Mouse (Mus musculus) right cerebral cortex, postnatal 14 days (tissue): ENCODE data around the gene Phf19.

ENCODE experiments used
- DNase-seq: peaks from one replicate; pipeline ENCODE4 v3.0.0; 2022

The Phf19 gene

DNA sequence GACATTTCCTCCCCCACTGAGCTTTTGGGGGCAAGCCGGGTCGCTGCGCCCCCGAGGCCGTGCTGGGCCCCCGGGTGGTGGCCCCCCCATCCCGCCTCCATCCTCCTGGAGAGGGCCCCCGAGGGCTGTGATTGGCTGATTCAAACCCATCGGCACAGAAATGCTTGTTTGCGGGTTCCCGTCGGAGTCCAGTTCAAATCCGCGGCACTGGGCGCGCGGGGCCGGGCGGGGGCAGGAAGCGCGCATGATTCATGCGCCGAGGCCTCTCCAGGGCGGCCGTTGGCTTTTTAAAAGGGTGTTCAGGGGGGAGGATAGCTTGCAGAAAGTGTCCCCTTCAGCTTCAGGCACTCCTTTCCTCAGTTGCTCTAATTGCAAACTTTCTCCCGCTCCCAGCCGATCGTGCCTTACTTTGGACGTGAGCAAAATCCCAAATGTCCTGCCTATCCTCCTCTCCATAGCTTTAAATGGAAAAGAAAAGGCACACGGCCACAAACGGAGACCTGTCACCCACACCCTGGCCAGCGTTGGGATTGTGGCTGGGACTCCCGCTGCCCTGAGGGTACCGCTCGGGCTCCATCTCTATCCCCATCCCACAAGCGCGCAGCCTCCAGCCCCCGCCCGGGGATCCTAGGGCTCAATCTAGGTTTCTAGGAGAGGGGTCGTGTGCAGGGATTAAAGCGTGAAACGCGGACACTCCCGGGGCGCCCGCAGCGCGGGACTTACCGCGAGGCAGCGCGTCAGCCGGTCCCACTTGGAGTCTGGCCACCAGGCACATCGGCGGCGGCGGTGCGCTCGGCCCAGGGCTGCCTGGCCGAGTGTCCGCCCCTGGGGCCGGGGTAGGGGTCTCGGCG lies at the start of gene Phf19:
Gene Phf19 (minus strand): TSS at position 809 of the 851 bp plus-strand sequence.
- DNase-seq: no peak

DNA sequence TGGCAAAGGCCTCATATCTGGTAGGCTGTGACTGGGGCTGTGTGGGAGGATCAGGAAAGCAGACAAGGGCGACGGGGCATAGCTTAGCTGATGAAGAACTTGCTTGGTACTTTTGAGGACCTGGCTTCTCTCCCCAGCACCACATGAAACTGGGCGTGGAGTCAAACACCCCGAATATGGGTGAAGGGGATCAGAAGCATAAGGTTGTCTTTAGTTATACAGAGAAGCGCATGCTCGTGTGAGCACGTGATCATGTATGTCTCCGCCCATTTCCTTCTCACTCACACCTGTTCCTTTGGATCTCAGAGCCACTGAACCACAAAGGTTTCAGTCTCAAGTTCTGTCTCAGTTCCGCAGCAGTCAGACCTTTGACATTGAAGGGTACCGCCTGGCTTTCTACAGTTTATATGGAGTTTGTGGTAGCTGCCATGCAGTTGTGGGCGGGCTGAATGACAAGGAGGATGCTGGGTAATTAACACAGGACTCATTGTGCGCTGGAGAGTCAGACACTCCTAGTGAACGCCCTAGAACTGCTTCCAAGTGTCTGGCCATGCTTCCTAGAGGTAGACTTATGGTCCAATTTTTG lies 49.6 kb upstream of the Phf19 start:
- DNase-seq: no peak

DNA sequence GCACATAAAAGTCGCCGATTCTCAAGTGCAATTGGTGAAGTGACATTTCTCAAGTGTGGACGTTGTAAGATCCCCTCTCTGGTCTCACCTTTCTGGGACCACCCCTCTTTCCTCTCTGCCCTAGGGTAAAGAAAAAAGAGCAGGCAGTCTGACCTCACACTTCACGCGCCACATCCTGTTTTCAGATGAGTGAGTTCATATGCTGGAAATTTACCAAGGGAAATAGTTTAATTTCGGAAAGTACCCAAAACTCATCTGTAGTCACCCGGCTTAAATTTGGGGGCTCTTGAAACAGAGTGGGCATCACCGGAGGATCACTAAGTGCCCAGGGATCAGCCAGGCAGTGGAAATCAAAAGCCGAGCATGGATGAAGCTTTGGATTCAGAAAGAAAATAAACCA lies 49.1 kb upstream of the Phf19 start:
- no peak for DNase-seq

DNA sequence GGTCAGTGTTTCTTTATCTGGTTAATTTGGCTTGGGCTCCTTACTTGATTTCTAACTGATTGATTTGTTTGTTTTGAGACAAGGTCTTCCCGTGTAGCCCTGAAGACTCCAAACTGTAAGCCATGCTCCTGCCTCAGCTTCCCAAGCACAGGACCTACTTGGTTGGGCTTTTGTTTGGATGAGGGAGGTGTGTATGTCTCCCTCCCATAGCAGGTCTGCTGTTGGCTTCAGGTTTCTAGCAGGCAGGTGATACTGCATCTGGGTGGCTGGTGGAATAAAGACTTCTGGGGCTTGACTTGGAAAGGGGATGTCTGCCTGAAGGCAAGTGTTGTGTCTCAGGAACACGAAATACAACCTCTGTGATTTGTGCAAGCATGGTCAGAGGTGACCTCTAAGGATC lies 48.4 kb upstream of the Phf19 start:
- DNase-seq: no peak

GRCm38 (mm10) chr2:34961481-34962036 lies 47.7 kb upstream of the Phf19 start, which contains the start of gene Traf1:
TSS of gene Traf1 (minus strand) at chr2:34961772.
- no peak for DNase-seq

DNA sequence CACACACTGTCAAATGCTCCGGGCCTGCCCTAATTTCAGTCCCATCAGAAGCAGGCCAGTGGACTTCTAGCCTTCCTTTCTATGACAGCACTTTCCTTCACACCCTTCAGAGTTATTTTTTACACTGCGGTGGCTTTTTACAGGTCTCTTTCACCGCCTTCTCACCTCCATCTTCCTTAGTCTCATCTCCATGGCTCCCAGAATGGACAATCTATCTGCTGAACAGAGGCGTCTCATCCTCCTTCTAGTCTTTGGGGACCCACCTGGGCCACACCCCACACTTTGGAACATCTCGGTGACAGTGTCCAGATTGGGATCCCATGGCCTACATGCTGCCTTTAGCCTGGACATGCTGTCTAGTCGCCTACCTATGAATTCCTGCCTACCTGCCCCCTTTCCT lies 47.1 kb upstream of the Phf19 start:
- DNase-seq: no peak

- no peak for DNase-seq
Measured at GRCm38 (mm10) chr2:34960466-34960865, 46.6 kb upstream of the Phf19 start.

DNA sequence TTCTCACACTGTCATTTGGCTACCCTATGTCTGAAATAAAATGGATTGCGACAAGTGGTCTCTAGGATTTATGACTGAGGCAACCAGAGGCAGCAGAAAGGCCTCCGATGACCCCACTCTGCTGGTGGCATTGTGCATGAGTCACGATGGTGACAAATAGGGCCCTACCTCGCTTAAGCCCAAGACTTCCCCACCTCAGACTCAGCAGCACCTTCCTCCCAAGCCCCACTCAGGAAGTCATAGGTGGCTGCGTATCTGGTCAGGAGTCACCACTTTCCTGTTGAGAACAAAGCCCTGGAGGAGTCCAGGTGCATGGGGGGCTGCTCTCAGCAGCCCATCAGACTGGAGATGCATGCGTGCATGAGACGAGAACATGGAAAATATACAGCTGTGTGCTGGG lies 44.8 kb upstream of the Phf19 start:
- DNase-seq: no peak

- no peak for DNase-seq
Measured at GRCm38 (mm10) chr2:34958036-34958435, 44.2 kb upstream of the Phf19 start.

GRCm38 (mm10) chr2:34957405-34957804 lies 43.6 kb upstream of the Phf19 start:
- DNase-seq: no peak

DNA sequence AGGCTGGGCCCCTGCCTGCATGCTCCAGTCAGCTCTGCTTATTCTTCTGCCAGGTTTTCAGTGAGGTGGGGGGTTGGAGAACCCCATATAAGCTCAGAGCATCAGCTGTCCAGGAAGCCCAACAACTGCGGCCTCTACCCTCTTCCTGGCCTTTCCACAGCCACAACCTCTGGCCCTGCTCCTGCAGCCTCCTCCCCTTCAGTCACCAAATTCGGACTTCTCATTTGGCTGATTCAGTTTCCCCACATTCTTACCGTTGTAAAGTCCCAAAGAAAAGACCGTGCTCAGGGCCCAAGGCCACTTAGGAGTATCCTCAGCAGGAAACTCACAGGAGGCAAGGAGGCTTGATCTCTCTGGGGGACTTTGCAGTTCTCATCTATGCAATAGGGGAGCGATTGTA lies 43.1 kb upstream of the Phf19 start:
- no peak for DNase-seq

- DNase-seq: no peak
Measured at GRCm38 (mm10) chr2:34954344-34954743, 40.5 kb upstream of the Phf19 start.

DNA sequence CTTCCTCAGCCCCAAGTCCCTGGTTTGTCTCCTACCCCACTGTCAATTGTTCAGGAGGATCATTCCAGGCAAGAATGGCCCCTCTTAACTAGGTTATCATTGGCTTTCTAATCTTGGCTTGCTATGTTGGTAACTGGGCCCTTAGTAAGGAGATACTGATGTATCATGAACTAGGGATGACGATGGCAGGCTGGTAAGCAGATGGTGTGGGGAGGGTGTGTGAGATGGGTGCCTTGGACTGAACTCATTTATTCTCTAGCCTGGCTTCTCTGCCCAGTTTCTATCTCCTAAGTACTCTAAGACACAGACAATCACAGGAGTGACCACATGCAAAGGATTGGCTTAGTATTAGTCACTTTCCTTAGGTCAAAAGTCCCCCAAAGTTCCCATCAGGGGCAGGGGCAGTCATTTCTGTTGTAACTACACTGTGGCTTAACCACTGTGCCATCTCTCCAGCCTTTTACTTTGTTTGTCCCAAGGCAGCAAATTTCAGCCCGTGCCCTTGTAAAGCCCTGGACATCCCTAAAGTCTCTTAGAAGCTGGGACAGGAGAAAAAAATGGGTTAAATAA lies 39.8 kb upstream of the Phf19 start:
- DNase-seq: no peak

DNA sequence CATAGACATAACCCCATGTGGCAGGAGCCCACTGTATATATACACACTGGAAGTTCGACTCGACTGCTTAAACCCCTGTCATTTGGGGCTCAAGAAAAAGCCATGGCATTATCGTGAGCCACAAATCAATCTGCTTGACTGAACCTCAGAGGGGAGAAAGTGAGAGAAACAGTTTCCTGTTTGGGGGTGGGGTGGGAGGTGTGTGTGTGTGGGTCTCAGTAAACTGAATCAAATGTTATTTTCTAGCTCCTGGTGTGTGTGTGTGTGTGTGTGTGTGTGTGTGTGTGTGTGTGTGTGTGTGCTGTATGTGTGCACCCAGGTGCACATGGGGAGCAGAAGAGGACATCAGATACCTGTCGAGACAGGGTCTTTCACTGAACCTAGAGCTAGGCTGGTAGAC lies 39.2 kb upstream of the Phf19 start:
- DNase-seq: no peak

- DNase-seq: no peak
Measured at GRCm38 (mm10) chr2:34951469-34951868, 37.6 kb upstream of the Phf19 start.

- no peak for DNase-seq
Measured at GRCm38 (mm10) chr2:34948622-34949021, 34.8 kb upstream of the Phf19 start.

DNA sequence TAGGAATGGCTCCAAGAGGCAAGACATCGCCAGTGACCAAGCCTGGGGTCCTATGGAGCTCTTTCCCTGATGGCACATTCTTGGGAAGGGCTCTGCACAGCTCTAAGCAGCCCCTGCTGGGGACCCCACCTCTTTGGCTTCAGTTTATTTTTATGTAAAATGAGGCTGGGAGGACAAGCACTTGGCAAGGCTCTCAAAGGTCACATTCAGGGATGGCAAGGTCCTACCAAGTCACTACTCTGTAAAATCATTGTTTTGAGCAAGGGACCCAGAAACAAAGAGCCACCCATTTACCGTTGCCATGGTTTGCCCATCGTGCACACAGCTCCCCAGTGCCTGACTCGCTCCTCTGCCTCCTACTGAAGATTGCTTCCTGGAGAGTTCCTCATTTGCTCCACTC lies 32.2 kb upstream of the Phf19 start:
- DNase-seq: no peak

DNA sequence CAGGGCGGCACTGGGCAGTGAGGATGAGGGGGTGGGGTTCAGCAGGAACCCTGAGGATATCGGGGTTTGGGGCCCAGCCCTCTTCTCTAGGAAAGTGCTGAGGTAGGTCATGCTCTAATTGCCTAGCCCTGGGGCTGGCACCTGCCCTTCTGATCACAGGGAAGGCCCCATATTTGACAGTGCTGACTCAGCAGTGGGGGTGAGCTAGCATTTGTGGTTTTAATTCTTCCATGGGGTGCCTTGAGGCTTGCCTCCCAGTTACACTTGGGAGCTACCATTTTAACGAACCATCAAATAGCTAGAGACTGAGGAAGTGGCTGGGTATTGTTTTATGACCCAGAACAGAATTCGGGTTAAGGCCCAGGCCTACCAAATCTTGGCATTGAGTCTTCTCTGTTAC lies 31.8 kb upstream of the Phf19 start:
- no peak for DNase-seq

- peak; percentile 40 for DNase-seq
Measured at GRCm38 (mm10) chr2:34944761-34945160, 30.9 kb upstream of the Phf19 start.

DNA sequence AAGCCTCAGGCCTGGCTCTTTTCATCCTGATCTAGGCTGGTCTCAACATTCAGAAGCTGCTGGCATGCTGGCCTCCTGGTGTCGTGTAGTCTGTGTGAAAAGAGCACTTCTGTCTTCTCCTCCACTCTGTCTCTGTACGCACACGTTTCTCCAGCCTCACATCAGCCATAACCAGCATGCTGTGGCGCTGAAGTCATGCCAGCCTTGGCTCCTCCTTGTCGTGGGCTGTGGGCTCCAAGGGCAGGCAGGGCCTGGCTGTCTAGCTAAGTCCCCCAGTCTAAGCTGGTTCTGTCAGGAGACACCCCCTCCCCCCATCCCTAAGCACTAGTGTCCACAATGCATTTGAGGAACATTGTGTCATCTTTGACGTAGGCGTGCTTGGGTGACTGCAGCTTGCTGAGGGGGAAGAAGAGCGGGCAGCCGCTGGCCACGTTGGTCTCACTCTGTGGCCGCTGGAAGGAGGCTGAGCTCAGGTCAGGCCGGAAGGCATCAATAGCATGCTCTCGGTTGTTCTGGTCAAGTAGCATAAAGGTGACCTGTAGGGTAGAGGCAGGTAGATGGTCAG lies 29.8 kb upstream of the Phf19 start:
- no peak for DNase-seq

GRCm38 (mm10) chr2:34941061-34941675 lies 27.3 kb upstream of the Phf19 start:
- no peak for DNase-seq

GRCm38 (mm10) chr2:34940246-34940645 lies 26.4 kb upstream of the Phf19 start:
- DNase-seq: no peak
